Mouse (Mus musculus) ES-Bruce4 (cell line): ENCODE measurements around the gene Dbp. TPM values are rescaled to one million over a fixed set of nuclear protein-coding genes. Genes with fewer than 3 reads are reported as not detected.

Source experiments
- H3K27ac ChIP-seq: 2 replicates; pipeline ENCODE4 v1.5.1; 2012; ENCODE audit warnings: low read length, inconsistent platforms; ENCODE audit not compliant: insufficient read depth
- H3K27me3 ChIP-seq: 2 replicates; pipeline ENCODE4 v1.6.1; 2012; ENCODE audit warnings: mild to moderate bottlenecking, low read length, inconsistent platforms; ENCODE audit not compliant: control insufficient read depth, poor library complexity, insufficient read depth, severe bottlenecking
- H3K36me3 ChIP-seq: 2 replicates; pipeline ENCODE4 v1.6.1; 2012; ENCODE audit warnings: inconsistent platforms, mild to moderate bottlenecking, low read length, moderate library complexity; ENCODE audit not compliant: control insufficient read depth, poor library complexity, insufficient read depth, severe bottlenecking
- H3K4me1 ChIP-seq: one replicate; pipeline ENCODE4 v1.8.1; 2011; ENCODE audit warnings: low read length; ENCODE audit not compliant: control insufficient read depth, insufficient read depth
- H3K4me3 ChIP-seq: 2 replicates; pipeline ENCODE4 v1.5.1; 2011; ENCODE audit warnings: low read depth, mild to moderate bottlenecking, low read length
- H3K9ac ChIP-seq: 2 replicates; pipeline ENCODE4 v1.6.1; 2012; ENCODE audit warnings: low read depth, mild to moderate bottlenecking, inconsistent platforms; ENCODE audit not compliant: poor library complexity, severe bottlenecking
- H3K9me3 ChIP-seq: replicated peaks from 2 replicates; pipeline ENCODE4 v1.6.1; 2012; ENCODE audit warnings: mild to moderate bottlenecking, low read length, inconsistent platforms; ENCODE audit not compliant: control insufficient read depth, poor library complexity, insufficient read depth, severe bottlenecking
- CTCF ChIP-seq: IDR thresholded peaks from one replicate; pipeline ENCODE4 v1.8.1; 2011; ENCODE audit warnings: low read depth, low read length
- EP300 ChIP-seq: IDR thresholded peaks from 2 replicates; pipeline ENCODE4 v1.6.1; 2011; ENCODE audit warnings: low read depth, low read length; ENCODE audit not compliant: insufficient read depth
- POLR2A ChIP-seq: IDR thresholded peaks from one replicate; pipeline ENCODE4 v1.8.1; 2011; ENCODE audit warnings: low read length; ENCODE audit not compliant: insufficient read depth
- polyA plus RNA-seq: library from polyadenylated mRNA; stranded (reverse); fragments of >200 nt; gene quantifications from 2 replicates; pipeline ENCODE4 v1.2.4, GENCODE M21; 2011; ENCODE audit warnings: low read depth; ENCODE audit not compliant: missing spikeins, insufficient read depth, insufficient read length

The Dbp gene
- polyA plus RNA-seq, 1 experiment: 6.9 TPM

GRCm38 (mm10) chr7:45705443-45705864 lies 566 bp downstream of the Dbp start:
- peak overlapping the region; percentile 34 for H3K9ac ChIP-seq
- TF ChIP-seq EP300 (no peak), POLR2A (no peak), CTCF (no peak)
- no peaks in the 10 kb centered on the region for H3K27me3 ChIP-seq
- peak overlapping the region; percentile 66 for H3K4me3 ChIP-seq
- no peaks in the 10 kb centered on the region for H3K9me3 ChIP-seq
- H3K36me3 ChIP-seq: no peaks in the 10 kb centered on the region
- peaks cover 10% of the 10 kb centered on the region for H3K4me1 ChIP-seq
- no peak overlapping the region for H3K27ac ChIP-seq

GRCm38 (mm10) chr7:45705873-45706281 lies 989 bp downstream of the Dbp start:
- Histone ChIP-seq H3K27ac (no peak overlapping the region), H3K9me3 (no peaks in the 10 kb centered on the region), H3K27me3 (no peaks in the 10 kb centered on the region), H3K4me1 (peaks cover 10% of the 10 kb centered on the region), H3K36me3 (no peaks in the 10 kb centered on the region), H3K4me3 (peak overlapping the region; percentile 89), H3K9ac (peak overlapping the region; percentile 86)
- TF ChIP-seq POLR2A: no peak
- peak; percentile 76 for TF ChIP-seq EP300

GRCm38 (mm10) chr7:45706721-45707241 lies 1.9 kb downstream of the Dbp start:
- Histone ChIP-seq H3K27ac (peak overlapping the region; percentile 78), H3K9me3 (no peaks in the 10 kb centered on the region), H3K36me3 (no peaks in the 10 kb centered on the region), H3K27me3 (no peaks in the 10 kb centered on the region), H3K4me1 (peaks cover 10% of the 10 kb centered on the region), H3K9ac (peak overlapping the region; percentile 86), H3K4me3 (peak overlapping the region; percentile 89)
- TF ChIP-seq EP300: no peak
- no peak for TF ChIP-seq POLR2A
- no peak for TF ChIP-seq CTCF

GRCm38 (mm10) chr7:45707375-45707967 lies 2.6 kb downstream of the Dbp start:
- no peaks in the 10 kb centered on the region for H3K27me3 ChIP-seq
- H3K4me1 ChIP-seq: peaks cover 10% of the 10 kb centered on the region
- TF ChIP-seq POLR2A (peak; percentile 75), CTCF (no peak), EP300 (peak; percentile 82; the same call in 1 of the 2 replicates)
- no peaks in the 10 kb centered on the region for H3K36me3 ChIP-seq
- H3K27ac ChIP-seq: peak overlapping the region; percentile 78
- H3K4me3 ChIP-seq: peak overlapping the region; percentile 60
- H3K9ac ChIP-seq: peak overlapping the region; percentile 86
- no peaks in the 10 kb centered on the region for H3K9me3 ChIP-seq

GRCm38 (mm10) chr7:45708221-45708761 lies 3.4 kb downstream of the Dbp start:
- Histone ChIP-seq H3K27me3 (no peaks in the 10 kb centered on the region), H3K9ac (peak overlapping the region; percentile 86), H3K4me3 (no peak overlapping the region), H3K9me3 (no peaks in the 10 kb centered on the region), H3K4me1 (peaks cover 10% of the 10 kb centered on the region), H3K36me3 (peaks cover 5% of the 10 kb centered on the region; the same call in 1 of the 2 replicates), H3K27ac (peak overlapping the region; percentile 68; the same call in 1 of the 2 replicates)
- TF ChIP-seq CTCF: no peak

GRCm38 (mm10) chr7:45709036-45709435 lies 4.1 kb downstream of the Dbp start:
- Histone ChIP-seq H3K27me3 (no peaks in the 10 kb centered on the region), H3K4me1 (peaks cover 10% of the 10 kb centered on the region), H3K9ac (no peak overlapping the region), H3K4me3 (no peak overlapping the region), H3K9me3 (no peaks in the 10 kb centered on the region), H3K36me3 (peaks cover 6% of the 10 kb centered on the region; the same call in 1 of the 2 replicates), H3K27ac (no peak overlapping the region)
- no peak for TF ChIP-seq CTCF
- no peak for TF ChIP-seq POLR2A
- no peak for TF ChIP-seq EP300
